Mouse (Mus musculus): ENCODE measurements around the gene Trpm5.

Gene Trpm5

GRCm38 (mm10) chr7:143105258-143105897 lies 10.9 kb upstream of the Trpm5 start:
- DNase-seq = no peak

- DNase-seq = no peak
These were observed 6.3 kb upstream of the Trpm5 start for GRCm38 (mm10) chr7:143100759-143101158.

- DNase-seq = no peak
These were observed 1.1 kb upstream of the Trpm5 start for GRCm38 (mm10) chr7:143095554-143095907.

GRCm38 (mm10) chr7:143093847-143094246 lies 595 bp downstream of the Trpm5 start:
- DNase-seq = no peak

GRCm38 (mm10) chr7:143087070-143087579 lies 7.3 kb downstream of the Trpm5 start:
- peak; percentile 53 for DNase-seq

GRCm38 (mm10) chr7:143086366-143086765 lies 8.1 kb downstream of the Trpm5 start:
- DNase-seq = peak; percentile 60

- DNase-seq = no peak
These were observed 10.7 kb downstream of the Trpm5 start for GRCm38 (mm10) chr7:143083708-143084107.

- no peak for DNase-seq
These were observed 12.4 kb downstream of the Trpm5 start for GRCm38 (mm10) chr7:143082024-143082423.

- no peak for DNase-seq
These were observed 17.1 kb downstream of the Trpm5 start for GRCm38 (mm10) chr7:143077351-143077750.

GRCm38 (mm10) chr7:143075394-143075793 lies 19.0 kb downstream of the Trpm5 start:
- no peak for DNase-seq

GRCm38 (mm10) chr7:143073086-143073485 lies 21.4 kb downstream of the Trpm5 start:
- DNase-seq = peak; percentile 27

GRCm38 (mm10) chr7:143072605-143073004 lies 21.8 kb downstream of the Trpm5 start:
- DNase-seq = no peak

GRCm38 (mm10) chr7:143070506-143071070 lies 23.9 kb downstream of the Trpm5 start:
- DNase-seq = no peak

- peak; percentile 30 for DNase-seq
These were observed 24.6 kb downstream of the Trpm5 start for GRCm38 (mm10) chr7:143069751-143070400.

GRCm38 (mm10) chr7:143068882-143069591 lies 25.4 kb downstream of the Trpm5 start, which contains the start of gene Tssc4:
Gene Tssc4, plus strand, starts transcription at chr7:143069249.
- peak; percentile 98 for DNase-seq

- peak; percentile 71 for DNase-seq
These were observed 26.0 kb downstream of the Trpm5 start for GRCm38 (mm10) chr7:143068316-143068881.

GRCm38 (mm10) chr7:143067897-143068296 lies 26.5 kb downstream of the Trpm5 start:
- no peak for DNase-seq

- DNase-seq = no peak
These were observed 27.0 kb downstream of the Trpm5 start for GRCm38 (mm10) chr7:143067469-143067868.

- no peak for DNase-seq
These were observed 28.8 kb downstream of the Trpm5 start for GRCm38 (mm10) chr7:143065692-143066091.

GRCm38 (mm10) chr7:143064226-143064625 lies 30.2 kb downstream of the Trpm5 start:
- DNase-seq = no peak

- no peak for DNase-seq
These were observed 31.7 kb downstream of the Trpm5 start for GRCm38 (mm10) chr7:143062704-143063103.

GRCm38 (mm10) chr7:143059202-143059870 lies 35.1 kb downstream of the Trpm5 start:
- DNase-seq = no peak
